Mouse (Mus musculus) heart, postnatal 4 days (tissue): ENCODE results near the gene Ttc28. TPM values are rescaled to one million over a fixed set of nuclear protein-coding genes. Genes with fewer than 3 reads are reported as not detected.

ENCODE experiments used
- DNase-seq: peaks from one replicate; pipeline ENCODE4 v3.0.0; 2021
- total RNA-seq, 2 experiments: library from RNA; stranded (reverse); gene quantifications; 2 replicates each; pipeline ENCODE4 v1.2.3; 2021

The Ttc28 gene
- total RNA-seq, 2 experiments from 2014 or later = 29.3 to 29.9 TPM

- no peak for DNase-seq
Observed at GRCm38 (mm10) chr5:110960890-110961289, 81.3 kb downstream of the Ttc28 start.

DNA sequence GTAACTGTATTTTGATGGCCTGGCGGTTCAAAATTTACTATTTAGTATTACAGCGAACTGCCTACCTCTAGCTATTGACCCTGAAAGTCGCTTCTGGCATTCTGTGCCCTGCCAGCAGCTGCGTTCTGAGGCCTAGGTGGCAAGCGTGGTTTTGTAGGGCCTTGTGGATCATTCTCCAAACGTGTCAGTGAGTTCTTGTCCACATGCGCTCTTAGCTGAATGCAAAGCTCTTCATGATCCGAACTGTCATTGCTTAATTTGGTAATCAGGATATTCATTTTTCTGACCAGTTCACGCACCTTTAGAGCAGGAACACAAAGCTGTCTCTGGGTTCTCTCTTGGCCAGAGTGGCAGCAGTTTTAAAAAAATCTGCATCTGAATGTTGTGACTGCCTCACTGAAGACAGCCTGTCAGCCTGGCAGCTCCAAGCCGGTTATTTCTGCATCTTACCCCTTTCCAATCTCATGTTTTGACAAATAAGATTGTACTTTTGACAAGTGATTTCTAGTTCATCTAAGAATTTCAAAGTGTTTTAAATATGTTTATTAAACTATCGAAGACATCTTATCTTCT, 88.0 kb downstream of the Ttc28 start:
- no peak for DNase-seq

GRCm38 (mm10) chr5:110968566-110968965, 89.0 kb downstream of the Ttc28 start:
- no peak for DNase-seq

DNA sequence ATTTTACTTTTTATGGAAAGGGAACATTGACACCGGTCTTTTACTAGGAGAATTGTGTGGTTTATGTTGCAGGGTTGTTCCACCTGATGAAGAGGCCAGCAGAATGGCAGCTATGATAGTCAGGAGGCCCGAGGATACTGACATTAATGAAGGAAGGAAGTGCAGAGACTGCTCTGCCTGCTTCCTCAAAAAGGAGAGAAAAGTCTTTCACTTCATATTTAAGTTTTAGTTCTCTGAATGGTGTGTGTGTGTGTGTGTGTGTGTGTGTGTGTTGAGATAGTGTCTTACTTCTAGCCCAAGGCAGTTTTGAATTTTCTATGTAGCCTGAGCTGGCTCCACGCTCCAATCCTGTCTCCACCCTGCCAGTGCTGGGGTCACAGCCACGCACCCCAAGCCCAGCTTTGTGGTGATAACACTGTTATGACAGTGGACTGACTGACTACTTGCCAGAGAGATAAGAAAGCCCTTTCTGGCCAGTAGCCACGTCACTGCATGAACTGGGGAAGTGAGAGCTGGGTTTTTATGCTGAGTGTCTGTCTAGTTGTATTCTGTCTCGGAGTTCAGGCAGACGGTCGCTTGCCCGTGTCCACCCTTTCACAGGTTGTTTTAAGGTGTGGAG, 90.7 kb downstream of the Ttc28 start:
- peak; percentile 75 for DNase-seq

DNA sequence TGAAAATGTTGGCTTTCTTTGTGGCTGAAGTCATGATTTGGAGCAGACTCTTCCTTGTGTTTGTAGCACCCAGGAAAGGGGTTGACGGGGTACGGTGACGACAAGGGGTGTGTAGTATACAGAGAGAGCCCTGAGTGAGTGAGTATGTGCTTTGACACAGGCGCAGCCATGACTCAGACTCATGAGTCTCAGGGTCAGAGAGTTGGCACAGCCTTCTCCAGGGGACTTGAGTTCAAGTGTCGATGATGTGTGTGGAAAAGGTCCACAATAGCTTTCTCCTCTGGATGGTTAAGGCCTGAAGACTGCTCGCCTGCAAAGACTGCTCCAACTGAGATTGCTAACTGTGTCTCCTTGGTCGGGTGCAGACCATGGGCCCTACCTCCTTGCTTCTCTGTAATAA, 97.1 kb downstream of the Ttc28 start:
- no peak for DNase-seq

DNA sequence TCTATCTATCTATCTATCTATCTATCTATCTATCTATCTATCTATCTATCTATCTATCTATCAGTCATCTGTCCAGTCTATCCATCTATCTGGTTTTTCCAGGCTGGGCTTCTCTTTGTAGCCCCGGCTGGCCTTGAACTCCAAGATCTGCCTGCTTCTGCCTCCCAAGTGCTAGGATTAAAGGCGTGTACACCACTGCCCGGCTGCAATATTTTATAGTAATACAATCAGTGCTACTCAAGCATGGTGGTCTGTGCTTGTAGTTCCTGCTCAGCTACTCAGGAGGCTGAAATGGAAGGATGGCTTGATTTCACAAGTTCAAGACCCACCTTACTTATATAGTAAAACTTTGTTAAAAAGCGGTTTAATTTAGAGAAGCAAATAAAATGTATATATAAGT, 98.2 kb downstream of the Ttc28 start:
- no peak for DNase-seq

- peak; percentile 82 for DNase-seq
Observed at GRCm38 (mm10) chr5:110978461-110978860, 98.9 kb downstream of the Ttc28 start.

- DNase-seq = peak; percentile 52
Observed at GRCm38 (mm10) chr5:110979011-110979860, 99.6 kb downstream of the Ttc28 start.

DNA sequence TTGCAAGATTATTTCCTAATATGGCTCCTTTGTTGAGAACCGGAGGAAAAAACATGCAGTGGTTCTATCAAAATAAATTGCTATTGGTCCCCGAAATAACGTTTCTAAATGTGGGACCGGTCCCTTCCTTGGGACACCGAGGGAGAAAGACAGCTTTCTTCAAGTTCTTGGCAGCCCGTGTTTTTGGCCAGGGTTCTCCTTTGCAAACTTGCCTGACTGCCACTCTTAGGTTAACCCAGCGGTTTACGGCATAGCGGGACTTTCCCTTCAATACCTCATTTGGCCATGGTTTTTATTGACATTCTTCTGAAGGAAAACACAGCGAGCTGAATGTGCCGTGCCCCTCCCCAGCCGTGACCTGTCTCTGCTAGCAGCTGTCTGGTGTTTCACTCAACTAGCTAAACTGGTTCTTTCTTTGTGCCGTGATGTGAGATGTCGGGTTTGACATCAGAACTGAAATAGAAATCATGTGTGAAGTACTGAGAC, 100.3 kb downstream of the Ttc28 start:
- peak; percentile 47 for DNase-seq

DNA sequence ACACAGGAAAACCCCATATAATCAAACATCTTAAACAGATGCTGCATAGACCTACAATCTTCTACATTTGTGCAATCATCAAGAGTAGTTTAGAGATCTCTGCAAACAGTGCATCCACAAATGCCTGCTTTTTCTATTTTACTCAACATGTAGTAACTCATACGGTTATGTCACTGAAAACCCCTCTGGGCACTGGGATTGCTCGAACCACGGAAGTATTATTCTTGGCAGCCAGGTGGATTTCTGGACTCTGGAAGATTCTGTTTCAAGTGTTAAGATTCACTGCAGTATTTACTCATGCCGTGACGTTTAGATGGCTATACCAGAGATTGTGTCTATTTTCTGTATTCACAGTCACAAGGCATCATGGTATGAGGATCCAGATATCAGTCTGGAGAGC, 101.0 kb downstream of the Ttc28 start:
- DNase-seq = no peak

DNA sequence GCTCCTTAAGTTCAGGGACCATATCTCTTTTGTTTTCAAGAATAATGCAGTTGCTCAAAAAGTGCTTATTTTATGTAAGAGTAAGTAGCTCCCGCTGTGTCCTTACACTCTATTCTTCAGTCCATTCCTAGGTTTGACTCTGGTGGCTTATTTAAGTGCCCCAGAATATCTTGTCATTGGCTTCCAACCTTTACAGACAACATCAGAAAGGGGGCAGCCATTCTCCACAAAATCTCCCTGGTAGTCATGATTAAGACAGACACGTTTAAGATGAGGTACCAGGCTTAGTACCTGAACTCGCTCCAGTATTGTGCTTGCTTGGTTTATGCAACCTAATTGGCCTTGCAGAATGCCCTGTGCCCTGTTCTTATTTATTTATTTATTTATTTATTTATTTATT, 102.8 kb downstream of the Ttc28 start:
- DNase-seq = no peak

GRCm38 (mm10) chr5:110984136-110984681, 104.6 kb downstream of the Ttc28 start:
- no peak for DNase-seq

DNA sequence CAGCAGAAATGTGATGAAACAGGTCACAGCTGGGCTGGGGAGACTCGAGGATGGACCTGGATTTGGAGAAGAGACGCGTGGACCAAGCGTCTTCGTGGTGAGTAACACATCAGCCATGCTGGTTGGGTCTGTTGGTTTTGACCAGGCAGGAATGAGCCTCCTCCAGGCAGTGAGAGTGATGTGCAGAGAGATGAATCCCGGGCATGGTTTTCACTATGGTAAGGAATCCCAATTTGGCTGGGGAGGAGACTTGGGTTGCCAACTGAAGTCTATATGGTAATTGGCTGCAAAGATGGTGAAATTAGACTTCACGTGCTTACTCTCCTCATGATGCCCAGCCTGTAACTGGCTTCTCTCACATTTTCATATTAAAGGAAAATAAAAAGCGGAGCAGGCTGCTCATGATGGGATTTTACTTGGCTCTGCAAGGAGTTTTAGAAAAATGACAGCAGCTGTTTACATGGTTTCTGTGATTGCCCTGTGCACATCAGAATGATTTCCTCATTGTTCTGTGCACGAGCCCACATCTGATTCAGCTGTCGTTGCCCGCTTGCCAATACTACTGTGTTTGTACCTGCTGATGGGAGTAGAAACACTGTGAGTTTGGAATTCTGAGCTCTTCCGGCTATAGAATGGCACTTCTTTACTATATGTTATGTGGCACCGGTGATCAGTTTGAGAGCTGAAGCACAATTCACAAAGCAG, 117.4 kb downstream of the Ttc28 start:
- no peak for DNase-seq

GRCm38 (mm10) chr5:110997692-110998091, 118.1 kb downstream of the Ttc28 start:
- no peak for DNase-seq

DNA sequence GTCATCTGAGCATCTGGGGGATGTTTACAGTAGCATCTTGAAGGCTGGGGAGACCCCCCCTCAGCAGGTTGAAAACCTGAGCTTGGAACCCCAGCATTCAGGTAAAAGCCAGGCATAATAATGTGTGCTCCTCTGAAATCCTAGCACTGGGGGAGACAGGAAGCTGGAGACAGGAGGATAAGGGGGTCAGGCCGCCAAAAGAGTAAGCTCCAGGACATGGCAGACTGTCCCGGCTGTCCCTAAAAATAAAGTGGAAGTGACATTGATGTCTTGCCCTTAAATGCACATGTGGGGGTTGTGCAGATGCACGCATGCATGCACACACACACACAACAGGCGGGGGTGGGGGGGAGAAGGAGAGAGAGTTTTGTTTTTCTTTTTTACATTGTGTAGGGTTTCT, 118.7 kb downstream of the Ttc28 start:
- DNase-seq = no peak

- DNase-seq = no peak
Observed at GRCm38 (mm10) chr5:111000953-111001352, 121.3 kb downstream of the Ttc28 start.

GRCm38 (mm10) chr5:111003220-111003619, 123.6 kb downstream of the Ttc28 start:
- DNase-seq = no peak

DNA sequence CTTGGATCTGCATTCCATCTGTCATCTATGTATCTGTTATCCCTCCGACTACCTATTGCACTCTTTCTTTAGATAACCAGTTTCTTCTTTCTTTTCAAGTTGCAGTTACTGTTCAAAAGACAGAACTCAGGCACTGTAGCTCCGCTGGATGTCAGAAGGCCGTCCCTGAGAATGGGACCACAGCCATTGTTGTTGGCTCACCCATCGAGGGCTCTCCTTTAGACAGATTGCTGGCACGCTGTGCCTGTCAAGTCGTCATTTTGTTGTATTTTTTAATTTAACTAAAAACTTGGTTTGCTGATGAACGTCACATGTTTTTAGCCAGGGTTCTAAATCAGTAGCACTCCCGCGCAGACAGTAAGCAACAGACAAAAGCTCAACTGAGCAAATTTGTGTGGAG, 124.1 kb downstream of the Ttc28 start:
- DNase-seq = no peak

GRCm38 (mm10) chr5:111006272-111007135, 126.9 kb downstream of the Ttc28 start:
- DNase-seq = no peak

- DNase-seq = no peak
Observed at GRCm38 (mm10) chr5:111007136-111007500, 127.5 kb downstream of the Ttc28 start.

GRCm38 (mm10) chr5:111007900-111008299, 128.3 kb downstream of the Ttc28 start:
- no peak for DNase-seq

DNA sequence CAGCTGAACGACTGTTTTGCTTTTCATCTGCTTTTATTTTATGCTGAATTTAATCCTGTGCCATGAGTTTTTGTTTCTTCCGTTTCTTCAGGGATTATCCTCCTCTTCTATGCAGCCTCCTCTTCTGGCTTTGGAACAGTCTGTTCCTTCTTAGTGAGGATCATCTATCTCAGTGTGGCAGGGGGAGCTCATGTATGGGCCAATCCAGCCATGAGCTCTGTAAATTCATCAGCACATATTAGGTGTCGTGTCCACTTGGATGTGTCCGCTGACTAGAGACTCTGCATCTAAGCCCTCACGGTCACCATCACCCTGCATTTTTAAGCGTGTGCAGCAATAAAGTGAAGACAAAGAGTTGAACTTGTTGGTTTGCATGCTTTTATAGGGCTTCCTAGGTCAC, 128.8 kb downstream of the Ttc28 start:
- no peak for DNase-seq
